In the genomic region with DNA sequence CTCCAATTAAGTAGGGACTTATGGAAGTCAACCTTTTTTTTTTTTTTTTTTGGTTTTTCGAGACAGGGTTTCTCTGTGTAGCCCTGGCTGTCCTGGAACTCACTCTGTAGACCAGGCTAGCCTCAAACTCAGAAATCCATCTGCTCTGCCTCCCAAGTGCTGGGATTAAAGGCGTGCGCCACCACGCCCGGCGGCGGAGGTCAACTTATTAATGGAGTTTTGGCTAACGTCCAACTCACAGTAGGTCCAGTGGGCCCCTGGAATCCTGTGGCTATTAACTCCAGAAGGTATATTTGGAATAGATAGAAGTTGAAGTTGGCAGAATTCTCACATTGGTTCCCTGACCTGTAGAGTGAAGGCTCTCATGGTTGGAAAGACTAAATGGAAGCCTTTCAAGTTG, we compare ENCODE assay signal across 16 mouse cellular contexts. TPM values are rescaled to one million over a fixed set of nuclear protein-coding genes. Genes with fewer than 3 reads are reported as not detected.
"Had no signal": no experiment of that assay in that cellular context is flagged by ENCODE, and none has a peak within 500 bp of the region (broad histone marks: within the 10 kb centered on the region; RNA-seq: fewer than 3 reads in every experiment).

No protein-coding gene starts in this region.

RNA-seq across cellular contexts. Expression of a gene that starts 5.9 kb away (rescaled TPM):
- total RNA-seq: common myeloid progenitor, adult 5-6 weeks; gastrocnemius, adult 18-20 months; gastrocnemius, adult 8-10 months; gastrocnemius, postnatal 25 days; gastrocnemius, postnatal 36 days; granulocyte monocyte progenitor cell, adult 5-6 weeks; heart, adult 2 months had no signal
- polyA plus RNA-seq: erythroblast, embryonic 14.5 days had no signal

RNA-seq across cellular contexts. Expression of a gene that starts 24.7 kb away (rescaled TPM):
- total RNA-seq: common myeloid progenitor, adult 5-6 weeks; granulocyte monocyte progenitor cell, adult 5-6 weeks had no signal
- polyA plus RNA-seq: embryonic facial prominence, embryonic 11.5 days; erythroblast, embryonic 14.5 days; forebrain, embryonic 10.5 days; forebrain, embryonic 13.5 days had no signal

RNA-seq across cellular contexts. Expression of a gene that starts 25.4 kb away (rescaled TPM):
- polyA plus RNA-seq: erythroblast, embryonic 14.5 days had no signal

RNA-seq across cellular contexts. Expression of a gene that starts 33.9 kb away (rescaled TPM):
- total RNA-seq: common myeloid progenitor, adult 5-6 weeks; forebrain, postnatal 0 days; gastrocnemius, postnatal 36 days; granulocyte monocyte progenitor cell, adult 5-6 weeks had no signal
- polyA plus RNA-seq: embryonic facial prominence, embryonic 10.5 days; embryonic facial prominence, embryonic 11.5 days; embryonic facial prominence, embryonic 13.5 days; erythroblast, embryonic 14.5 days; forebrain, embryonic 10.5 days; forebrain, embryonic 11.5 days; forebrain, embryonic 14.5 days had no signal
